Mouse (Mus musculus): Measurements from ENCODE around the gene Asb16. TPM values are rescaled to one million over a fixed set of nuclear protein-coding genes. Genes with fewer than 3 reads are reported as not detected.
"Not testable (repeated sequence)": the region's sequence is repeated elsewhere in the genome, so short reads cannot be mapped to it uniquely, and the experiment has no call there.

Asb16 gene
- total and polyA plus RNA-seq, 2 experiments from 2014 or later, result 0.41 to 2.6 TPM

DNA sequence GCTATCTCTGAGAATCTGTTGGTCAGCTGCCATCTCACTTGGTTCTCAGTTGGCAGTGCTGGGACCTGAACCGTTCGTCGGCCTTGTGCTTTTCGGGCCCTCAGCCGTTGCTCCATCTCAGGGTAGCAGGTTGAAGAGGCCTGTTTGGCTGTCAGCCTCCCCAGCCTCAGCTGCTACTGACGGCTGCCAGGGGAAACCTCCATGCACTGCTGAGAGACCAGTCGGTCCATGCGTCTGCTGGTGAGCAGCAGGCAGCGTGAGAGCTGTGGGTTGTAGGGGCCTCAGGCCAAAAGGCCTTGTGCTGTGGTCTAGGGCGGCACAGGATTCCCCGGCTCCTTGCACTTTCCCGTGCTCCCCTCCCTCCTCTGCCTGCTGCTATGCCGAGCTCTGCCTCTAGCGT lies 2.7 kb upstream of the Asb16 start:
- Histone ChIP-seq H3K36me3 (ENCODE audit: insufficient read depth, low read length) (no peaks in the 10 kb centered on the region), H3K27ac (no peak overlapping the region), H3K9ac (replicated peaks; ENCODE audit: low read length) (no peak overlapping the region; the same call in 1 of the 2 replicates), H3K4me1 (ENCODE audit: insufficient read depth, low read length) (peaks cover 5% of the 10 kb centered on the region; the same call in 1 of the 2 replicates), H3K27me3 (ENCODE audit: insufficient read depth, low read length) (no peaks in the 10 kb centered on the region), H3K9me3 (ENCODE audit: low read length) (no peaks in the 10 kb centered on the region), H3K4me3 (ENCODE audit: low read length) (no peak overlapping the region), H3K4me2 (ENCODE audit: low read depth, low read length) (no peak overlapping the region)
- peak; percentile 55 for DNase-seq (ENCODE audit: low spot score)
- no peak for TF ChIP-seq CTCF (IDR thresholded peaks at IDR 0.05; ENCODE audit: low read depth)
- WGBS, result 53% methylated on average over 14 of the region's 14 CpGs
- ATAC-seq, result peak; percentile 24; the same call in 1 of the 2 replicates

DNA sequence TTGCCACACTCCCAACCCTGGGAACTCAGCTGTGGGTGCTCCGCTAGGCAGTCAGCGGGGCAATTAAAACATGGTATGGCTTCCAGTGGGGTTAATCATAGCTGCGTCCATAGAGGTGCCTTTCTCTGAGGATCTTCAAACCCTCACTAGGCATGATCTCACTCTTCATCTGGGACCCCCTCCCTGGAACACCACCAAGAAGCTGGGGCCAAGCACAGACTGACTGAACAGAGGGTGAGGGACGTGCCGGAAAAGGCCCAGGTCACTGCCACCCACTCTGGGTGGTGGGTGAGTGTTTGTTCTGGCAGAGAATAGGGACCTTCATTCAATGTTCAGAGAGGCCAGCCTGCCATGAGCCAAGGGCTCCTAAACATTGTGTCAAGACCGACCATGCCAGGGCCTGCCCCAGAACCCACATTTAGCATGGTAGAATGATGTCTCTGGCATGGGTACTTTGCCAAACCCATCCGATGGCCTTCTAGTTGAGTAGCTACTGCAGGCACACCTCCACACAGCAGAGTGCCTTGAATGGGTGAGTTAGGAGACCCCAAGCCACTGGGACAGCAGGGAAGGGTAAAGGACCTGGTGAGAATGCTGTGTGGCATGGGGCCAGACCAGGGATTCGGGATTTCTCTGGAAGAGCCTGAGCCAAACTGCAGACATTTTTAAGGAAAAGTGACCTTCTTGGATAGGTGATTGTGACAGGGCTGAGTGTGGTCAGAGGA lies 1.8 kb upstream of the Asb16 start:
- H3K36me3 ChIP-seq (ENCODE audit: insufficient read depth, low read length), result no peaks in the 10 kb centered on the region
- no peak for TF ChIP-seq CTCF (IDR thresholded peaks at IDR 0.05; ENCODE audit: low read depth)
- no peaks in the 10 kb centered on the region for H3K9me3 ChIP-seq (ENCODE audit: low read length)
- peaks cover 5% of the 10 kb centered on the region; the same call in 1 of the 2 replicates for H3K4me1 ChIP-seq (ENCODE audit: insufficient read depth, low read length)
- no peak overlapping the region for H3K4me2 ChIP-seq (ENCODE audit: low read depth, low read length)
- DNase-seq (ENCODE audit: low spot score) (no peak), ATAC-seq (peak; percentile 6; the same call in 1 of the 2 replicates)
- no peaks in the 10 kb centered on the region for H3K27me3 ChIP-seq (ENCODE audit: insufficient read depth, low read length)
- H3K4me3 ChIP-seq (ENCODE audit: low read length), result no peak overlapping the region
- 83% methylated on average over 8 of the region's 8 CpGs for WGBS
- no peak overlapping the region for H3K27ac ChIP-seq
- no peak overlapping the region for H3K9ac ChIP-seq (replicated peaks; ENCODE audit: low read length)

DNA sequence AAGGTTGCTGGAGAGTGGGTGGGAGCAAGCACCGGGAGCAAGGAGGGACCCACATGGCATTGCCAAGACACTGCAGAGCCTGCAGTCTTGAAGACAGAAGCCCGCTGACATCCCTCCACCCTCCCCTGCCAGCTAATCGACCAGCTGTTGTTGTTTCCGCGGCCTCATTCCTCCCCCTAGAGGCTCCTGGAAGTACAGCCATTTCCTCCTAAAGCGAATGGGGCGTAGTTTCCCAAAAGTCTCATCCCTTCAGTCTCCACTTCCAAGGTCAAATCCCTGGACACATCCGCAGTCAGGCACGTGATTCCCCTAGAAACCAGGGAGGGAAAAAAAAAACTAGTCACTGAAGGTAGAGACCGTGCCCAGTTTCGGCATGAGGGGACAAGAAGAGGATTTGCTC lies 1.1 kb upstream of the Asb16 start:
- peaks cover 5% of the 10 kb centered on the region; the same call in 1 of the 2 replicates for H3K4me1 ChIP-seq (ENCODE audit: insufficient read depth, low read length)
- H3K36me3 ChIP-seq (ENCODE audit: insufficient read depth, low read length), result no peaks in the 10 kb centered on the region
- no peak overlapping the region for H3K4me2 ChIP-seq (ENCODE audit: low read depth, low read length)
- no peak overlapping the region for H3K4me3 ChIP-seq (ENCODE audit: low read length)
- peak; percentile 88 for DNase-seq (ENCODE audit: low spot score)
- H3K27ac ChIP-seq, result no peak overlapping the region
- H3K9me3 ChIP-seq (ENCODE audit: low read length), result no peaks in the 10 kb centered on the region
- ATAC-seq, result peak; percentile 83
- H3K9ac ChIP-seq (replicated peaks; ENCODE audit: low read length), result no peak overlapping the region
- 6% methylated on average over 11 of the region's 11 CpGs for WGBS
- H3K27me3 ChIP-seq (ENCODE audit: insufficient read depth, low read length), result no peaks in the 10 kb centered on the region
- peak; percentile 85 for TF ChIP-seq CTCF (IDR thresholded peaks at IDR 0.05; ENCODE audit: low read depth)

DNA sequence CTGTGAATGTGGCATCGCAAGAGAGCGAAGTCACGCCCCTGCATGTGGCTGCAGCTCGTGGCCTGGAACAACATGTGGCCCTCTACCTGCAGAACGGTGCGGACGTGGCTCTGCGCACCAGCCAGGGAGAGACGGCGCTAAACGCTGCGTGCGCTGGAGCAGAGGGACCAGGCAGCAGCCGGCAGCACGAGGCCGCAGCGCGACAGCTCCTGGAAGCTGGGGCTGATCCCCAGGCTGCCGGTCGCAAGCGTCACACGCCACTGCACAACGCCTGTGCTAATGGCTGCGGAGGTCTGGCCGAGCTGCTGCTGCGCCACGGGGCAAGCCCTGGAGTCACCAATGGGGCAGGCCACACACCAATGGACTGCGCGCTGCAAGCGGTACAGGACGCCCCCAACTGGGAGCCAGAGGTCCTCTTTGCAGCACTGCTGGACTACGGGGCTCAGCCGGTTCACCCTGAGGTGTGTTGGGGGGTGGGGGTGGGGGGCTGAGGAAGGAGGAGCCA lies 7.9 kb downstream of the Asb16 start:
- no peak for TF ChIP-seq CTCF (IDR thresholded peaks at IDR 0.05; ENCODE audit: low read depth)
- Histone ChIP-seq H3K4me3 (ENCODE audit: low read length) (peak overlapping the region; percentile 33), H3K4me2 (ENCODE audit: low read depth, low read length) (peak overlapping the region; percentile 68), H3K36me3 (ENCODE audit: insufficient read depth, low read length) (no peaks in the 10 kb centered on the region), H3K27ac (0 out of 2 replicates have a peak overlapping the region, but pooled peaks have one; percentile 33), H3K4me1 (ENCODE audit: insufficient read depth, low read length) (0 out of 2 replicates have a peak, but pooled peaks cover 5% of the 10 kb centered on the region), H3K9ac (replicated peaks; ENCODE audit: low read length) (peak overlapping the region; percentile 47), H3K9me3 (ENCODE audit: low read length) (no peaks in the 10 kb centered on the region), H3K27me3 (ENCODE audit: insufficient read depth, low read length) (no peaks in the 10 kb centered on the region)
- ATAC-seq (peak; percentile 70), DNase-seq (ENCODE audit: low spot score) (peak; percentile 59)
- under 1% methylated on average over 33 of the region's 33 CpGs for WGBS

DNA sequence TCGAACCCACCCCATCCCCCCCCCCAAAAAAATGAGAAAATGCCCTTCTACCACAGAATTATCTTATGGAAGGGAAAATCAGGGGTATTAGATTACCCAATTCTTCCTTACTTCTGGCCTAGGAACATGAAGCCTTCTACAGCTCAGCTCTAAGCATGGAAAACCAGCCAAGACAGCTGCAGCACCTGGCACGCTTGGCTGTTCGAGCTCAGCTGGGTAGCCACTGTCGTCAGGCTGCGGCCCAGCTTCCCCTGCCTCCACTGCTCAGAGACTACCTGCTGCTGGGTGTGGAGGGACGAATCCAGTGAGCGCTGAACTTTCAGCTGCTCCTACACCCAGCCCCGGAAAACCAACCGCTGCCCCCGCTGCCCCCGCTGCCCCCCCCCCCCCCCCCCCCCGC lies 9.2 kb downstream of the Asb16 start:
- Histone ChIP-seq H3K36me3 (ENCODE audit: insufficient read depth, low read length) (no peaks in the 10 kb centered on the region), H3K4me3 (ENCODE audit: low read length) (no peak overlapping the region), H3K4me1 (ENCODE audit: insufficient read depth, low read length) (0 out of 2 replicates have a peak, but pooled peaks cover 5% of the 10 kb centered on the region), H3K27ac (no peak overlapping the region), H3K4me2 (ENCODE audit: low read depth, low read length) (no peak overlapping the region), H3K9ac (replicated peaks; ENCODE audit: low read length) (no peak overlapping the region), H3K27me3 (ENCODE audit: insufficient read depth, low read length) (no peaks in the 10 kb centered on the region), H3K9me3 (ENCODE audit: low read length) (no peaks in the 10 kb centered on the region)
- ATAC-seq (no peak), DNase-seq (ENCODE audit: low spot score) (peak; percentile 33)
- WGBS, result 37% methylated on average over 11 of the region's 12 CpGs
- no peak for TF ChIP-seq CTCF (IDR thresholded peaks at IDR 0.05; ENCODE audit: low read depth)

DNA sequence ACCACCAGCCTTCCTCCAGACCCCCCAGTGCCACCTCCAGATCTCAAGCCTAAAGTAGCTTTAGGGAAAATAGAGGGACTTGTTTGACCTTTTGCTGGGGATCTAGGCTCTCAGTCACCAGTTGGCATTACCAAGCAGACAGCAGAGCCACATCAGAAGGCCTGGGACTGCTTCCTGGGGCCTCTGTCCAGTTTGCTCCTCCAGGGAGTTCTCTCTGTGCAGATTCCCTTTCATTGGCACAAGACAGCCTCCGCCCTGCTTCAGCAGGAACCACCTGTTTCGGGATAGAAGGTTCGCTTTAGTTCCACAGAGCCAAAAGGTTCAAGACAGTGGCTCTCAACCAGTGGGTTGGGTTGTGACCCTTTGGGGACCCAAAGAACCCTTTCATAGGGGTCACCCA lies 11.1 kb downstream of the Asb16 start:
- no peaks in the 10 kb centered on the region for H3K27me3 ChIP-seq (ENCODE audit: insufficient read depth, low read length)
- 93% methylated on average over 3 of the region's 3 CpGs for WGBS
- H3K9me3 ChIP-seq (ENCODE audit: low read length), result no peaks in the 10 kb centered on the region
- no peak overlapping the region for H3K4me2 ChIP-seq (ENCODE audit: low read depth, low read length)
- H3K36me3 ChIP-seq (ENCODE audit: insufficient read depth, low read length), result no peaks in the 10 kb centered on the region
- H3K4me3 ChIP-seq (ENCODE audit: low read length), result no peak overlapping the region
- no peak overlapping the region for H3K9ac ChIP-seq (replicated peaks; ENCODE audit: low read length)
- DNase-seq (ENCODE audit: low spot score), result no peak
- H3K27ac ChIP-seq, result no peak overlapping the region
- no peak for TF ChIP-seq CTCF (IDR thresholded peaks at IDR 0.05; ENCODE audit: low read depth)
- ATAC-seq, result no peak
- 0 out of 2 replicates have a peak, but pooled peaks cover 5% of the 10 kb centered on the region for H3K4me1 ChIP-seq (ENCODE audit: insufficient read depth, low read length)

DNA sequence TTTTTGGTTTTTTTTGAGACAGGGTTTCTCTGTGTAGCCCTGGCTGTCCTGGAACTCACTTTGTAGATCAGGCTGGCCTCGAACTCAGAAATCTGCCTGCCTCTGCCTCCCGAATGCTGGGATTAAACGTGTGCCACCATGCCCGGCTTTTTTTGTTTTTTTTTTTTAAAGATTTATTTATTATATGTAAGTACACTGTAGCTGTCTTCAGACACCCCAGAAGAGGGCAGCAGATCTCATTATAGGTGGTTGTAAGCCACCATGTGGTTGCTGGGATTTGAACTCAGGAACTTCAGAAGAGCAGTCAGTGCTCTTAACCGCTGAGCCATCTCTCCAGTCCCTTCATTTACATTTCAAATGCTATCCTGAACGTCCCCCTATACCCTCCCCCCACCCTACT lies 11.7 kb downstream of the Asb16 start:
- not testable (repeated sequence) for H3K4me1 ChIP-seq (ENCODE audit: insufficient read depth, low read length); H3K9me3 ChIP-seq (ENCODE audit: low read length); H3K27ac ChIP-seq; H3K4me2 ChIP-seq (ENCODE audit: low read depth, low read length); DNase-seq (ENCODE audit: low spot score); H3K27me3 ChIP-seq (ENCODE audit: insufficient read depth, low read length); H3K4me3 ChIP-seq (ENCODE audit: low read length); H3K36me3 ChIP-seq (ENCODE audit: insufficient read depth, low read length); H3K9ac ChIP-seq (replicated peaks; ENCODE audit: low read length); ATAC-seq
- WGBS, result 73% methylated on average over 6 of the region's 6 CpGs
